Mouse (Mus musculus) spleen, adult 2 months (tissue): Measurements from ENCODE around the gene March5.

Source experiments
- CTCF ChIP-seq: fragments of 200-500 bp; IDR thresholded peaks from 2 replicates; pipeline ENCODE4 v1.5.1; 2011; ENCODE audit warnings: mild to moderate bottlenecking, inconsistent platforms; ENCODE audit not compliant: insufficient read depth, insufficient read length, insufficient replicate concordance; ENCODE audit errors: extremely low read depth
- POLR2A ChIP-seq: fragments of 200-500 bp; IDR thresholded peaks from 2 replicates; pipeline ENCODE4 v1.6.1; 2011; ENCODE audit warnings: low read depth, low read length, inconsistent platforms

- TF ChIP-seq CTCF (no peak), POLR2A (no peak)
Observed at GRCm38 (mm10) chr19:37176879-37177462, 30.4 kb upstream of the March5 start.
